Mouse (Mus musculus) thymus, adult 2 months (tissue): ENCODE data around the gene Zfp664. TPM values are rescaled to one million over a fixed set of nuclear protein-coding genes. Genes with fewer than 3 reads are reported as not detected.

Experiments
- DNase-seq: peaks from one replicate; pipeline ENCODE4 v3.0.0; 2021
- H3K27ac ChIP-seq: fragments of 200-500 bp; 2 replicates; pipeline ENCODE4 v1.5.1; 2012; ENCODE audit warnings: low read length, control low read depth; ENCODE audit not compliant: control insufficient read depth, insufficient read depth
- H3K27me3 ChIP-seq: fragments of 200-500 bp; 2 replicates; pipeline ENCODE4 v1.6.1; 2012; ENCODE audit warnings: mild to moderate bottlenecking, low read length, moderate library complexity, mixed read lengths; ENCODE audit not compliant: control insufficient read depth, insufficient read depth
- H3K36me3 ChIP-seq: fragments of 200-500 bp; 2 replicates; pipeline ENCODE4 v1.6.1; 2012; ENCODE audit warnings: mild to moderate bottlenecking, low read length, moderate library complexity; ENCODE audit not compliant: control insufficient read depth, insufficient read depth
- H3K4me1 ChIP-seq: fragments of 200-500 bp; replicated peaks from 2 replicates; pipeline ENCODE4 v1.6.1; 2012; ENCODE audit warnings: low read length; ENCODE audit not compliant: control insufficient read depth, insufficient read depth
- H3K4me3 ChIP-seq: fragments of 200-500 bp; 2 replicates; pipeline ENCODE4 v1.5.1; 2012; ENCODE audit warnings: mild to moderate bottlenecking, low read length, control low read depth, moderate library complexity; ENCODE audit not compliant: control insufficient read depth, insufficient read depth
- CTCF ChIP-seq: fragments of 200-500 bp; IDR thresholded peaks from 2 replicates; pipeline ENCODE4 v1.5.1; 2012; ENCODE audit warnings: mild to moderate bottlenecking, control low read depth, low read length, moderate library complexity, borderline replicate concordance; ENCODE audit not compliant: control insufficient read depth, poor library complexity, insufficient read depth; ENCODE audit errors: extremely low read depth
- POLR2A ChIP-seq: fragments of 200-500 bp; IDR thresholded peaks from 2 replicates; pipeline ENCODE4 v1.6.1; 2012; ENCODE audit warnings: mild to moderate bottlenecking, low read length, control low read depth, moderate library complexity; ENCODE audit not compliant: control insufficient read depth, poor library complexity, insufficient read depth; ENCODE audit errors: extremely low read depth
- WGBS: fragments of 180-500 bp; shearing (Covaris S2); methylation state at CpG from one replicate; pipeline ENCODE4 v1.1.7; 2018; 5-methylcytosine and 5-hydroxymethylcytosine counted together
- polyA plus RNA-seq: library from polyadenylated mRNA; depleted of rRNA; stranded (reverse); fragments of >200 nt; gene quantifications from 2 replicates; pipeline ENCODE4 v1.2.3, GENCODE M21; 2012; rRNA removed

Gene Zfp664
- polyA plus RNA-seq, 1 experiment, result 35.7 TPM

DNA sequence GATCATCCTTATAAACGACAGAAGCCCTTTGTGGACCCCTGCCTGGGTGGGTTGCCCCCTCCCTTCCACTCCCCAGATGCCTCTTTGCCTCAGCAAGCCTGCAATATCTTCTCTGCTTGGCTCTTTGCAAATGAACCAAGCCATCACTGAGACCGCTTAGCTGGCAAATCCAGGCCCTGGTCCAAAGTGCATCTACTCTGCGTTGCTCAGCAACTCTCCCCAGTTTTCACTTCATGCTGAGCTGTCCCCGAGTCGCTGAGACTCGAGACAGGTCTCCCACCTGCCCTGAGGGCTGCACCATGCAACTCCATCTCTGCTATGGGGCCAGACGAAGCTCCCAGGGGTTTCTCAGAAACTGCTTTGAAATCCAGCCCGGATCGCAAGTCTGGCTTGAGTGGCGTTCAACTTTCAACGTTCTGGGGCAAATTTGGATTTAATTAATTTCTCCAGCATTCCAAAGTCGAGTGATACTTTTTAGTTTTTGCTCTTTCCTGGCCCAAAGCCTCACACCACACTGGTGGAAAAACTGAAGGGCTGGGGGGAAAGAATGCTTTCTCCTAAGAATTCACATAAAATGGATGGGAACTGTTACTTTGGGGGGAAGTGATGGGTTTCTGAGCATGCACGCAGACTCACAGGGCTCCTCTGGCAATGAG lies 88.3 kb downstream of the Zfp664 start:
- H3K36me3 ChIP-seq, result no peaks in the 10 kb centered on the region
- H3K4me3 ChIP-seq, result no peak overlapping the region
- no peak for DNase-seq
- H3K4me1 ChIP-seq, result peaks cover 35% of the 10 kb centered on the region
- no peaks in the 10 kb centered on the region for H3K27me3 ChIP-seq
- H3K27ac ChIP-seq, result no peak overlapping the region
- WGBS, result 87% methylated on average over 13 of the region's 13 CpGs
- TF ChIP-seq POLR2A (no peak), CTCF (no peak)

DNA sequence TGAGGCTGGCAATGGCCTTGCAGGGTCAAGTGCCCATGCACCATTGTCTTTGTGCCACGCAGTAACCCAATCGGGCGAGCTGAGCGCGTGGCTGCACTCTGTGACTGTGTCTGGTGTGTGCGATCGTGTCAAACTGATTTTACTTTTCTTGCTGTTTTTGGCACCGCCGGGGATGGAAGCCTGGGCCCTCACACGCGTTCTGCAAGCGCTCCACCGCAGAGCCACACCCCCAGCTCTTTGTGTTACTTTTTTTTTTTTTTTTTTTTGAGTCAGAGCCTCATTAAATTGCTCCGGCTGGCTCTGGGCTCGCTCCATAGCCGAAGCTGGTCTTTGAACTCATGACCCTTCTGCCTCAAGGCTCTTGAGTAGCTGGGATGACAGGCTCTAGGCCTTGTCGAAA lies 88.8 kb downstream of the Zfp664 start:
- no peak overlapping the region for H3K27ac ChIP-seq
- H3K36me3 ChIP-seq, result no peaks in the 10 kb centered on the region
- DNase-seq, result no peak
- H3K4me3 ChIP-seq, result no peak overlapping the region
- H3K27me3 ChIP-seq, result no peaks in the 10 kb centered on the region
- peaks cover 37% of the 10 kb centered on the region for H3K4me1 ChIP-seq
- TF ChIP-seq POLR2A, result no peak
- no peak for TF ChIP-seq CTCF
- 84% methylated on average over 17 of the region's 17 CpGs for WGBS

Other genes starting within 250 kb of the Zfp664 start
- gene Atp6v0a2, start 234.1 kb upstream of the Zfp664 start, polyA plus RNA-seq, result 122 and 127 TPM in 2 replicates
- gene Dnah10, start 137.6 kb upstream of the Zfp664 start, polyA plus RNA-seq, result 0.31 and 0.38 TPM in 2 replicates
- 16.1 and 17.5 TPM in 2 replicates for gene Ccdc92, start 267 bp upstream of the Zfp664 start, polyA plus RNA-seq
- 3.4 and 4.5 TPM in 2 replicates for gene Rflna, start 140.5 kb downstream of the Zfp664 start, polyA plus RNA-seq